Mouse (Mus musculus): ENCODE data around the gene Kcnj10. TPM values are rescaled to one million over a fixed set of nuclear protein-coding genes. Genes with fewer than 3 reads are reported as not detected.

Kcnj10 gene
- 100 to 1,000 TPM in 2 of 4 experiments, 10 to 100 TPM in 2; 92.2 to 116 (median 100.0) TPM for total RNA-seq (2022)

DNA sequence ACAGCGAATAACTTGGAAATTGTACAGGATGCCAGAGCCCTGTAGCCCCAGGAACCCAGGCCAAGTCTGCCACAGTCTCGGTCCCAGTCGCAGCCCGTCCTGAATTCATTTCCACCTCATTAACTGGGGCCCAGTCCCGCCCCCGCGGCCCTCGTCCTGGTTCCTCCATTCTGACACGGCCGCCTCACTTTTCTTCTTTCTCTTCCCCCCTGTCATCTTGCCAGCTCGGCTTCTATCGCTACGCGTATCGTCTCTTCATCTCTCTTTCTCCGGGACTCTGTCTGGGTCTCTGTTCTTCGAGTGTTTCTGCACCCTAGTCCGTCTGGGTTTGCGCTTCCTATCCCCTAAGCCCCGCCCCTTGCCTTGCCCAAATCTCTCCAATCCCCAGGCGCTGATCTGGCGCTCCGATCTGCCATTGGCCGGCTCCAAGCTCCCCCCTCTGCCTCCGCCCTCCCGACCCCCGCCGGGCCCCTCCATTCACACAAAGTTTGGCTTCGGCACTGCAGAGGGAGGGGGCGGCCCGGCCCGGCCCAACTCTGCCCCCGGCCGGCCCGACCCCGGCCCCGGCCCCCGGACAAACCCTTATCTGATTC is at the start of gene Kcnj10:
Gene Kcnj10 (plus strand): TSS at position 482 of the 593 bp plus-strand sequence.
- peak; percentile 79 to 85 for DNase-seq (ENCODE audit: low spot score in 2 of 2)

DNA sequence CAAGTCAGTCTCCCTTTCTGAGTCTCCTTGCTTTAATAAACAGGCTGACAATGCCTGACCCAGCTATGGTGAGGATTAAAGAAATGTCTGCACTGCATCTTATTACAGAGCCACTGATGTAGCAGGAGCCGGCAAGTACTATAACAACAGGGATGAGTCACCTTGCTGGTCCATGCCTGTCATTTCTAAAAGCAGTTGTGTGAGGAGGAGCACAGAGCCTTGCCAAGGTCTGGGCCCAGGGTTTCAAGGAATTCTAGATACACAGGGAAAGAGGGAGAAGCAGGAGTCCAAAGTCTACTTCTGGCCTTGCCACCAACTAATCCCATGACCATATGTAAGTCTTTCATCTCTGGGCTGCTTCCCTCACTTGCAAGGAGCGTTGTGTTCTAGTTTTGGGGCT is 48.1 kb upstream of the Kcnj10 start:
- DNase-seq (ENCODE audit: low spot score in 2 of 2): no peak

DNA sequence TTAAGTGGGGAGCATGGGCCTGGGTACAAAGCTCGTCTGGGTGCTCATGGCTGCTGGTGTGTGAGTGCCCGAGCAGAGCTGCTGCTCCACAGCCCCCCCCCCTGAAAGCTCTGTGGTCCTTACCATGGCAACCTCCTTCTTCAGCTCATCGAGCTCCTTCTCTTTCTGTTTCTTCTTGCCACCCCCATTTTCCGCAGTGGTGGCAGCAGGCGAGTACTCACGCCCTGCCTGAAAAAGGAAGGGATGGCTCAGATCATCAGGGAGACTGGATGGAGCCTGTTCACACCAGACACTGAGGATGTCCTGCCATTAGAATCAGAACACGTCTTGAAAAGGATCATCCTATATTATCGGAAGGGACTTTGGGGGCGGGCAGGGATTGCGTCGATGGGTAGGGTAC is 47.6 kb upstream of the Kcnj10 start:
- no peak for DNase-seq (ENCODE audit: low spot score in 2 of 2)

DNA sequence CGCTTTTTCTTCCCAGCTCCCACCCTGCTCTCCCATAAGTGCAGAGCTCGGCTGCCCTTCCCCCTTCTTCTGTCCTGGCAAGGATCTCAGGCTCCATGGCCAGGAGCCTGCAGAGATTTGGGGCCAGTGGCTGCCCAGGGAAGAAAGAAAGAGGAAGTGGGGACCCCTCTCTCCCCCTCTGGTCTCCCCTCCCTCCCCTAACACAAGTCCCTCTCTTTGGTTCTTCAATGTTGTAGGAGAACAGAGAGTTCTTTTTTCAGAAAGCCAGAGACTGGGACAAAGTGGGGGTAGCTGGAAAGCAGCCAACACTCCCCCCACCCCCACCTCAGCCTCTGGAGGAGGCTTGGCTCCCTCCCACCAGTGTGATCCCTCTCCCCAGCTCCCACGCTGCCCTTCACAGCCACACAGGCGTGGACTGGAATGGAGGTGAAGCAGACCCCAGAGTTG is 45.2 kb upstream of the Kcnj10 start:
- no peak for DNase-seq (ENCODE audit: low spot score in 2 of 2)

DNA sequence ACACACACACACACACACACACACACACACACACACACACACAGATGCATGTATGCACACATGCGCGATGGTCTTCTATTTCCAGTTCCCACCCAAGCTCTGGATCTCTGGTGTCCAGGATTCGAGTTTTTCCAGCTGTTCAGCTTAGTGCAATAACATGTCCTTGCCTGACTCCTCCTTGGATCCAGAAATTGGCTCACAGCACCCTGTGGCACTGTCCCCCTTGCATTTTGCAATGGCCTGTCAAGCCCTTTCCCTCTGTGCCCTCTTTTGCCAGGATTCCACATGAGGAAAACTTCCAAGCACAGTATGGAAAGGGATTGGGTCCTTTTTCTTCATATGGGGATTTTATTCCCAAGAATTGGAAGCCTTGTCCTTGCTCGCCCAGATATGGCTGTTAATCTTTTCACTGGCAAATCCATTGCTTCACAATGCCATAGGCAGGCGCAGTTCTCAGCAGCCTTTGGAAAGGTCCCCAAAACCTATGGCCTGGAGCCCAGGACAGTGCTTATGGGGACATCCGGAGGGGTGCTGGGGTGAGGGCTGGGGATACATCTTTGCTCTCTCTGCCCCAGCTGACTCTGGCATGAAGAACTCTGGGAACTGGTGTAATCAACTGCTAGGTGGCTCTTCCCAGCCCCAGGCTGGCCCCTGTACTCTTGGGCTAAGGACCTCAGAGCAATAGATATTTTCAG is 44.0 kb upstream of the Kcnj10 start:
- no peak for DNase-seq (ENCODE audit: low spot score in 2 of 2)

DNA sequence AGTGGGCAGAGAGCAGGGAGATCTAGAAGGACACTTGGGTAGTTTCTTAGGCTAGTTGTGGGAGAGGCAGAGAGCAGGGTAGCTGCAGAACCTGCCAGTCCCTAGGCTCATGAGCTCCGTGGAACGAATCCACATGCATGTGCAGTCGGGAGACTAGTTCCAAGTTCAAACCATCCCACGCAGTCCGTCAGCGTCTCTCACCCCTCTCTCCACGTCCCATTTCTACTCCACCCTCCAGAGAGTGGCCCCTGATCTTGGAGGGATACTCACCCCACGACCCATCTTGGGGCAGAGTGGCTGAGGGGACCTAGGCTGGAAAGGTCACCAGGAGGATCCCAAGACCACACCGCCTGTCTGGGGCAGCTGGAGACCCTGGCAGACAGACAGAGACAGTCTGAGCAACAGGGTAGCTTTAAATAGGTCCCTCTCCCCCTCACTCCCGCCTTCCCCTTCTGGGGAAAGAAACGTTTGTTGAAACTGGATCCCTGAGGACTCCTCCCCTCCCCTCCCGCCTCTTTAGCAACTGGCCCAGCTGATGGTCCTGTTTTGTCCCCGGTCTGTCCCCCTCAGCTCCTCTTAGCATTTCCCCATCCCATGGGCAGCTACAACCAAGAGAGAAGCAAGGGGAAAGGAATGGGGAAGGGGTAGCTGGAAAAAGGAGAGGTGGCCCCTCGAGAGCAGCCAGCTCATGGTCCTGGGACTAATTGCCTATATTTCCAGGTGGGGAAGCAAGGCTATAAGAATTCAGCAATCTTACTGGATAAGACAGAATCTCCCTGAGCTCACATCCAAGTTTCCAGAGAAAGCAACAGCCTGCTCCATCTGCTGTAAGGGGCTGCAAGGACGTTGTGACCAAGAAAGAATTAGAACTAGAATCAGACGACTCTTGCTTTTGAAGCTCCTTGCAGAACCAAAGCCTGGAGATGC is 43.1 kb upstream of the Kcnj10 start, which contains the start of gene Atp1a2:
Gene Atp1a2 (minus strand): TSS at position 454 of the 927 bp plus-strand sequence.
- DNase-seq (ENCODE audit: low spot score in 2 of 2): no peak

DNA sequence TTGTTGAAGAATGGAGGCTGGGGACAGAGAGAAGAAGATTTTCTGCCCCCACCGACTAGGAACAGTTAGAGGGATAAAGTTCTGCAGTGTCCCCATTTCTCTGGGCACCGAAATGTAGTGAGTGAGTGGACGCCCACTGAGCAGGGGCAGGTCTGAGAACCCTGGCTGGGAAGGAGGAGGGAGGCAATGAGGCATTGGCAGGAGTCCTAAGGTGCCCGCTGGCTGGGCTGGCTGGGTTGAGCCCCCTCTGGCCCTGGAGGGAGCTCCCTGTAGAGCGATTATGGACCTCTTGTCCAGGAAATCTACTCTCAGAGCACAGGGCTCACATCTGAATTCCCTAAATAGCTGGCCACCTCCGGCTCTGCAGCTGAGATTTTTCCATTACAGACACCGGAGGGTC is 41.5 kb upstream of the Kcnj10 start:
- no peak for DNase-seq (ENCODE audit: low spot score in 2 of 2)

DNA sequence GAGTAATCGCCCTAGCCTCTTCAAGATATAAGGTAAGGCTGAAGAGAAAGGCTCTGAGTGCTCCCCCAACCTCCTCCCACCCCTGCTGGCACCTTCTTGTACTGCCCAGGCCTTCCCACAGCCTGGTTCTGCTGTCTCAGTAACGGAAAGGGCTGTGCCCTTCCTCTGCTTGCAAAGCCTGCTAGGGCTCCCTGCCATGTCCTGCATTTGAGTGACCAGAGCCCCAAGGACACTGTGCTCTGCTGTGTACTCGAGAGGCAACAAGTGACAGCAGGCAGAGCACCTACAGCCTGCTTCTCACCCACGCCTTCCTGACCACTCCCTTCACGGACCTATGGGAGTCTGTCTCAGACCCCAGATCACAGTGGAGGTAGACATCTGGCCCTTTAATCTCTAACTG is 40.8 kb upstream of the Kcnj10 start:
- DNase-seq (ENCODE audit: low spot score in 2 of 2): no peak

DNA sequence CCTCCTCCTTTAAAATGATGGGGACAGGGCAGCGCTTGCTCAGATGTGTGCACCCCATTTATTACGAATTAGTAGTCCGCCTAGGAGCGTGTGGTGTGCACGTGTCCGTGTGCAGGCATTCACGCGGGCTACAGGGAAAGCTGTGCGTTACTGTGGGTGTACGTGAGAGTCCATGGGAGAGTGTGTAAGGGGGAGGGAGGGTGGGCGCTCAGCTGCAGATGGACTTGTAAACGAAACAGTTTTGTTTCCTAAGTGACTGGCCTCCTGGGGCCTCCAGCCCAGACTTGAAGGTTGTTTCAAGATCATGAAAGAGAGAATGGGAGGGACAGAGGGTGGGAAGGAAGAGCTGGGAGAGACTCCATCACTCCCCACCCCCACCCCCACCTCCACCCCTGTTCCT is 39.8 kb upstream of the Kcnj10 start:
- DNase-seq (ENCODE audit: low spot score in 2 of 2): no peak

DNA sequence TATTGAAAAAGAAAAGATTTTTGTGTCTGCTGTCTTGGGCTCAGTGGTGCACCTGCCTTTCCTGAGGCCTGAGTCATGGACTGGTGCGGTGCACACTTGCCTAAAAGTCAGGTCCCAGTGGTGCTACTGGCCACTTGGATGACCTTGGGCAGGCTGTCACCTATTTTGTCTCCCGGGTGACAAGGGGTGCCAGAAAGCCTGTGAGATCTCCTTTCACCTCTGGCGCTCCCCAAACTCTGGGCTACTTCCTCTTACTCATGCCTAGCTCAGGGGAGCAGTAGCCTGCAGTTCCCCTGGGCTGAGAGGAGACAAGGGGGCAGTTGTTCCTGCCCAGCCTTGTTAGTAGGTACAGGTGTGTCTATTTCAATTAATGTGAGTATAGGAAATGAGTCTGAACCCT is 38.7 kb upstream of the Kcnj10 start:
- no peak for DNase-seq (ENCODE audit: low spot score in 2 of 2)

DNA sequence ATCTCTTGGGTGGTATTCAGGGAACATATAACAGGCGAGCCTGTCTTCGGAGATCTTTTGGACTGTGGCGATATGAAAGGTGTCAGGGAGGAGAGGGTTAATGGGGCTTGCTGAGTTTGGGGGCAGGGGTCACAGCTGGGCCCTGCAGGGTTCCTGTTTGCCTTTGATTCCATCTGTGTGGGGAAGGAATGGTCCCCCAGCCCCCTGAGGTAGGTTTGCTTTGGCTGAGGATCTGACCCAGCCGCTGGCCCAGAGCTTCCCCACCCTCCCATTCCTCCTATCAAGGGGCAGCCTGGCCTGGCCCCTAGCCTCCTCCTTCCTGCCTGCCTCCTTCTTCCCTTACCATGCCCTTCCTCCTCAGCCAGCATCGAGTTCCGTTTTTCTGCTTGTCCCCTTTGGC is 38.2 kb upstream of the Kcnj10 start:
- DNase-seq (ENCODE audit: low spot score in 2 of 2): no peak

DNA sequence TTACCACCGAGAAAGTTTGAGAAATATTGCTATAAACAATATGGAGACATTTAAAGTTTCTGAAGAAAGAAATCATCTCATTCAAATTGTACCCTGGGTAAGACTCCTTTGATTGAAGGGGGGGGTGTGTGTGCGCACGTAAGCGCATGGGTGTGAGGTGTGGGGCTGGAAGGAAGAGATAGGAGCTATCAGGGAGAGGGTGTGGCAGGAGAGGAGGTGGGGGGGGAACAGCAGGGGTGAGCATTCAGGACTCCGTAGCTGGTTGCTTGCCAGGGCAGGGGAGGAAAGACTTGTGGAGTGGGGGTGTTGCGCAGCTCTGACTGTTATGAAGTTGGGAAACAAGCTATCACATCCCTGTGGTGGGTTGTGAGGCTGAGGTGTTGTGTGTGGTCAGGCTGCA is 36.6 kb upstream of the Kcnj10 start:
- DNase-seq (ENCODE audit: low spot score in 2 of 2): no peak

DNA sequence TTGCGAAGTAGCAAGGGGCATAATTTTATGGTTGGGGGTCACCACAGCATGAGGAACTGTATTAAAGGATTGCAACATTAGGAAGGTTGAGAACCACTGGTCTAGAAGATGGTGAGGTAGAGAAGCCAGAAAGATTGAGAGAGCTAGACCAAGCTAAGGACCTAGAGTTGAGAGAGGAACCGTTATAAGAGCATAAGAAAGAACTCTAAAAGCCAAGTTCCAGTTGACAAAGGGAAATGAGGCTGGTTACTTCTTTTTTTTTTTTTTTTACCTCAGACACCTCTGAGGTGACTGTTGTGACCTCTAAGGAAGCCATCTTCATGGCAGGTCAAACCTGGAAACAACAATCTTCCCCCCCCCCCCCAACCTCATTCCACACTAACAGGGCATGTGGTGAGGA is 35.9 kb upstream of the Kcnj10 start:
- DNase-seq (ENCODE audit: low spot score in 2 of 2): no peak

DNA sequence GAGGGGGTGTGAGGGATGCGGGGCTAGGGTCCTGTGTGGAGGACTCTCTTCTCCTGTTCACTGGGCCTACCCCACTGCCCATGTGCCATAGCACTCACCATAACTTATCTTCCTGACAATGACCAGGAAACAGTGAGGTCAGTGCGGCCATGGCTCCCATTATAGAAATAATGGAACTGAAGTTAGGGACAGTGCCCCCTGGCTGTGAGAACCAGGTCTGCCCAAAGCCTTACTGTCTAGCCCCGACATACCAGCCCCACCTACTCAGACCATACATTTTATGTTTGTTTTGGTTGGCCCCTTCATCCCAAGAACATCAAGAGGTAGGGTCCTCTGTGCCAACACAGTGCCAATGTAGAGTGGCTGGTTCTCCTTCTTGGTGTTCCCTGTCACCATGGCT is 35.4 kb upstream of the Kcnj10 start:
- no peak for DNase-seq (ENCODE audit: low spot score in 2 of 2)

DNA sequence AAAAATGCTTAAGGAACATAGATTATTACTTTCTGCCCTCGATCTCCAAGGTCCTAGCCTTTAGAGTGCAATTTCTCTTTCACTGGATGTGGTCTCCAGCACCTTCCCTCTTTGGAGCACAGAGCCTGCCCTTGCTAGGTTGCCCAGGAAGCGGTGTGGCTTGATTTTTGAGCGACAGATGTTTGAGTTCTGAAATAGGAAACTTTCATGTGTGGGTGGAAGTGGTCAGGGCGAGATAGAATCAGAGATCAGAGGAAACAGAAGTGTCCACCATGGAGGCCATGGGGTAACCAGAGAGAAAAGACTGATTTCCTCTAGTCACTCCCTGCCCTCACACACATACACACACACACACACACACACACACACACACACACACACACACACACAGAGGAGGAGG is 34.8 kb upstream of the Kcnj10 start:
- DNase-seq (ENCODE audit: low spot score in 2 of 2): no peak

DNA sequence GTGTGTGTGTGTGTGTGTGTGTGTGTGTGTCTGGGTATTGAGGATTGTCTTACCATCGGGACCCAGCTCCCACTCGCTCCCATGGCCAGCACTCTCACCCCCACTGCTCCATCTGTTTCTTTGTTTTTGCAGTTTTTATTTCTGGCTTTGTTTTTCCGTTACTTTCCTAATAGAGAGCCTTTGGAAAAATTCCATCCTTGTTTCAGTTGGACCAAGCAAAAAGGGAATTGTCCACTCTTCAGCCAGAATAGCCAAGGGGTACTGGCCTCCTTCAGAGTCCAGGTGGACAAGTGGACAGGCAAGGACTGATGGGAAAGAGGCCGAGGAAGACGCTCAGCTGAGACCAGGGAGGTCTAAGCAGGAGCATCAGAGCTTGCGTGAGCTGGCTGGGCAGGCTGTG is 34.1 kb upstream of the Kcnj10 start:
- no peak for DNase-seq (ENCODE audit: low spot score in 2 of 2)

DNA sequence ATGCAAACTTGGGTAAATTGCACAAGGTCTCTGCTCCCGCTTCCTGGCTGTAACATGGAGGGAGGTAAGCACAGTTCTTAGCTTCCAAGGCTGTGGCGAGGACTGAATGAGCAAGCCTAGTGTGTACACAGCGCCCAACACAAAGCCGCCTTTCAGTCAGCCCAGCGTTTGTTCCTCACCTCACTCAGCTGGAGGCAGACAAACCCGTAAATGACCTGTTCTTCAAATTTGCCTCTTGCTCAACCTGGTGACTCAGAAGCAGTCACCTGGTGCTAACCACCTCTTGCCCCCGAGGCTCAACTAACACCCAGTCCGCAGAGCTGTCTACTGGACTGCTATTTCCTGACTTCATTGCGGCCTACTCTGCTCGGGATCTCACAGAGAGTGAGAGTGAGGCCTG is 33.1 kb upstream of the Kcnj10 start:
- DNase-seq (ENCODE audit: low spot score in 2 of 2): no peak

DNA sequence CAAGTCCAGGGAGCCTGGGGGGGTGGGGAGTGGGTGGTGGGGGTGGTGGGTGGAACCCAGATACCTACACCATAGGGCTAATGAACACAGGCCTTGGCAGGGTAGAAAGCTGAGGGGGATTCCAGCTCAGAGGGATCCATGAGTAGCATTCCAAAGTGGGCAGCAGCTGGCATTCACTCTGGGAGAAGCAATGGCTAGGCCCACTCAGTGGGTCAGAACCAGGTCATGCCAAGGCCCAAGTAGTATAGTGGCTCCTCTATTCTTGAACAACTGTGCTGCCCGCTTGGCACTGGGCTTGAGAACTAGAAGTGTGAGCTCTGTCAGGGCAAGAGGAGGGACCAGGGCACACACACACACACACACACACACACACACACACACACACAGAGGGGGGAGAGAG is 32.6 kb upstream of the Kcnj10 start:
- DNase-seq (ENCODE audit: low spot score in 2 of 2): no peak

DNA sequence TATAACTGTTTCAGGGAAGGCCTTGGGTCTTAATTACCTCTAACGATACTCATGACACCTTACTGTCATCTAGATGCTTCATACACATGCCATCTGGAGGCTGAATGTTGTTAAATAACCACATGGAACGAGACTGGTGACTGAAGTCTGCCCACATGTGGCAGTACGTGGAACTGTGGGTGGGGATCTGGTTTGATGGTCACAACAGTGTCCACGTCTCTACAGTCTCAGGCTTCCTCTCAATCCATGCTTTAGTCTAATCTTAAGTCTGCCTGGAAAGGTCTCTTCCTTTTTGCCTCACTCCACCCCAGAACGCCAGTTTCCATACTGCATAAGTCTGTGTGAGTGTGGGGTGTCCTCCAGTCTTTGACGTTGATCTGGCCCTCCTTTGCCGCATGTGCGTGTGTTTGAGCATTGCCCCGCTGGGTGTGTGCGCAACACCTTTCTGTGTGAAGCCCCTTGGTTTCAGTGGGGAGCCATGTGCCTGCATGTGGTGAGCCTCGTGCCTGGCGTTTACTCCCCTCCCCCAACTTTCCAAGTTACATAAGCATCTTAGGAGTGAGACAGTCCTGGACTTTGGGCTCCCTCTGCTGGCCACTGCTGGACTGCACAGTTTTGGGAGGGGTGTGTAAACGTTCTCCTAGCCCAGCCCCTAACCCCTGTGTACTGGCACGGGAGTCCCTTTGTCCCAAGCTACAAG is 31.2 kb upstream of the Kcnj10 start:
- peak; percentile 90 to 93 for DNase-seq (ENCODE audit: low spot score in 2 of 2)

DNA sequence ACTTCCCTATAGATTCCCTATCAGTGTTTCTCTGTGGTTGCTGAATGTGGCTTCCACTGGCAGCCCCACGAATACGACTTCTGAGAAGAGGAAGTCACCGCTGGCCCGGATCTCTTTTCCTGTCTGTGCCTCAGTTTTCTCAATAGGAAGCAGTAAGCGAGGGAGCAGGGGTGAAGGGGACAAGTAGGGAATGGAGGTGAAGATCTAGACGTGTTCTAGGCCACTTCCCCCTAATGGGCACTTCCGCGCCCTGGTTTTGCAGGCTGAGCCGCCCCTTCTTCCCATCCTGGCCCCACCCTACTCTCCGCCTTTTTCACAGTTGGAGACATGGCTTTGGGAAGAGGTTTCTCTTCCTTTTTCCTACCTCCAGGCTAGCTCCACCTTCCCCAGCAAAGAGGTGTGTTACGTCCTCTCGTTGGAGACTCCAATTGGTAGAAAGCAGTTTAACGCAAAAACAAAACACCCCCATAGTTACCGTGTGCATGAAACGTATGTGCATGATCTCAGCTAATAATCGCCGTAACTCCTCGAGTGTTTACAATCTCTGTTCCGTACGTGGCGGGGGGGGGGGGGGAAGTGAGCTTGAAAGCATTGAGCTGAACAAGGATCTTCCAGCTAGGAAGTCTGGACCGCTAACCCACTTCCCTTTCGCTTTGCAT is 29.6 kb upstream of the Kcnj10 start:
- DNase-seq (ENCODE audit: low spot score in 2 of 2): peak in 1 of 2 experiments; percentile 61

All from layer of hippocampus, adult 8-10 months (tissue).